Comparison of ENCODE assay signal across 11 mouse cellular contexts in genomic region chr16:89954525-89954924, GRCm38 (mm10).
DNase-seq lines count a peak whose midpoint lies in the region; ATAC-seq and TF ChIP-seq lines count a peak whose summit lies in the region.
"Had no signal": no experiment of that assay in that cellular context is flagged by ENCODE, and none has a peak within 500 bp of the region (broad histone marks: within the 10 kb centered on the region; RNA-seq: fewer than 3 reads in every experiment).

No protein-coding gene starts in this region.

- H3K36me3 ChIP-seq in hindbrain, embryonic 11.5 days (ENCODE audit: control insufficient read depth, insufficient read depth, low read length): no peaks in the 10 kb centered on the region
- H3K36me3 ChIP-seq in hindbrain, postnatal 0 days (ENCODE audit: insufficient read depth, low read length): no peaks in the 10 kb centered on the region
- no peaks in the 10 kb centered on the region for H3K36me3 ChIP-seq in intestine, embryonic 15.5 days
- peaks cover 28% of the 10 kb centered on the region for H3K36me3 ChIP-seq in limb, embryonic 10.5 days
- no peaks in the 10 kb centered on the region for H3K36me3 ChIP-seq in stomach, embryonic 15.5 days
- peaks cover 7% of the 10 kb centered on the region; the same call in 1 of the 2 replicates for H3K36me3 ChIP-seq in midbrain, embryonic 13.5 days

- no peak for TF ChIP-seq CTCF in hindbrain, postnatal 0 days (IDR thresholded peaks at IDR 0.05; ENCODE audit: low read depth)

- H3K4me3 ChIP-seq in hindbrain, embryonic 11.5 days (ENCODE audit: low read depth, low read length): no peak overlapping the region
- no peak overlapping the region for H3K4me3 ChIP-seq in hindbrain, postnatal 0 days (ENCODE audit: low read length)
- no peak overlapping the region for H3K4me3 ChIP-seq in intestine, embryonic 15.5 days (replicated peaks)
- no peak overlapping the region for H3K4me3 ChIP-seq in limb, embryonic 10.5 days
- H3K4me3 ChIP-seq in stomach, embryonic 15.5 days (replicated peaks): no peak overlapping the region
- no peak overlapping the region for H3K4me3 ChIP-seq in midbrain, embryonic 13.5 days (replicated peaks)

- H3K27me3 ChIP-seq in hindbrain, embryonic 11.5 days (ENCODE audit: control insufficient read depth, insufficient read depth, low read length): no peaks in the 10 kb centered on the region
- H3K27me3 ChIP-seq in hindbrain, postnatal 0 days (ENCODE audit: insufficient read depth, low read length): no peaks in the 10 kb centered on the region
- H3K27me3 ChIP-seq in intestine, embryonic 15.5 days (replicated peaks): no peaks in the 10 kb centered on the region
- no peaks in the 10 kb centered on the region for H3K27me3 ChIP-seq in limb, embryonic 10.5 days (ENCODE audit: low read depth, poor library complexity, severe bottlenecking)
- H3K27me3 ChIP-seq in stomach, embryonic 15.5 days (replicated peaks): no peaks in the 10 kb centered on the region
- H3K27me3 ChIP-seq in midbrain, embryonic 13.5 days: no peaks in the 10 kb centered on the region

- 60% methylated on average over 8 of the region's 8 CpGs for WGBS in hindbrain, embryonic 11.5 days
- WGBS in hindbrain, postnatal 0 days: 69% methylated on average over 8 of the region's 8 CpGs
- 51% methylated on average over 8 of the region's 8 CpGs for WGBS in intestine, embryonic 15.5 days
- 57% methylated on average over 8 of the region's 8 CpGs for WGBS in limb, embryonic 10.5 days
- 59% methylated on average over 8 of the region's 8 CpGs for WGBS in stomach, embryonic 15.5 days
- WGBS in midbrain, embryonic 13.5 days: 69% methylated on average over 8 of the region's 8 CpGs

- H3K9ac ChIP-seq in hindbrain, embryonic 11.5 days (ENCODE audit: low read depth, low read length): no peak overlapping the region
- H3K9ac ChIP-seq in hindbrain, postnatal 0 days (replicated peaks; ENCODE audit: low read length): no peak overlapping the region
- no peak overlapping the region for H3K9ac ChIP-seq in intestine, embryonic 15.5 days
- H3K9ac ChIP-seq in stomach, embryonic 15.5 days: no peak overlapping the region
- no peak overlapping the region for H3K9ac ChIP-seq in midbrain, embryonic 13.5 days (replicated peaks)

- H3K4me2 ChIP-seq in hindbrain, embryonic 11.5 days (replicated peaks; ENCODE audit: low read depth, low read length): no peak overlapping the region
- H3K4me2 ChIP-seq in hindbrain, postnatal 0 days (ENCODE audit: low read depth, low read length): no peak overlapping the region
- peak overlapping the region; percentile 25 for H3K4me2 ChIP-seq in intestine, embryonic 15.5 days (replicated peaks)
- H3K4me2 ChIP-seq in stomach, embryonic 15.5 days: 0 out of 2 replicates have a peak overlapping the region, but pooled peaks have one; percentile 16
- no peak overlapping the region for H3K4me2 ChIP-seq in midbrain, embryonic 13.5 days (replicated peaks)
- H3K4me2 ChIP-seq: midbrain, embryonic 11.5 days had no signal

- intact Hi-C loops in left cerebral cortex, postnatal 10 days (cut with DNase I): no loop called here

- no peak for DNase-seq in hindbrain, embryonic 11.5 days (ENCODE audit: low spot score)
- no peak for DNase-seq in hindbrain, postnatal 0 days (ENCODE audit: low spot score)
- DNase-seq in limb, embryonic 10.5 days (ENCODE audit: low spot score): no peak
- no peak for DNase-seq in left cerebral cortex, postnatal 10 days (ENCODE audit: extremely low spot score in 1 of 2, low spot score in 2 of 2)
- DNase-seq: heart, postnatal 10 days; liver had no signal

- no peak overlapping the region for H3K27ac ChIP-seq in hindbrain, embryonic 11.5 days (ENCODE audit: low read depth, low read length)
- no peak overlapping the region for H3K27ac ChIP-seq in hindbrain, postnatal 0 days
- peak overlapping the region; percentile 15; the same call in 1 of the 2 replicates for H3K27ac ChIP-seq in intestine, embryonic 15.5 days
- peak overlapping the region; percentile 39; the same call in 1 of the 2 replicates for H3K27ac ChIP-seq in limb, embryonic 10.5 days
- peak overlapping the region; percentile 71 for H3K27ac ChIP-seq in stomach, embryonic 15.5 days
- H3K27ac ChIP-seq in midbrain, embryonic 13.5 days: no peak overlapping the region

- H3K9me3 ChIP-seq in hindbrain, embryonic 11.5 days (ENCODE audit: control insufficient read depth, low read length): no peaks in the 10 kb centered on the region
- H3K9me3 ChIP-seq in hindbrain, postnatal 0 days (ENCODE audit: low read length): no peaks in the 10 kb centered on the region
- no peaks in the 10 kb centered on the region for H3K9me3 ChIP-seq in intestine, embryonic 15.5 days
- no peaks in the 10 kb centered on the region for H3K9me3 ChIP-seq in limb, embryonic 10.5 days (replicated peaks)
- H3K9me3 ChIP-seq in stomach, embryonic 15.5 days: no peaks in the 10 kb centered on the region
- H3K9me3 ChIP-seq in midbrain, embryonic 13.5 days: no peaks in the 10 kb centered on the region

- H3K4me1 ChIP-seq in hindbrain, embryonic 11.5 days (replicated peaks; ENCODE audit: control insufficient read depth, insufficient read depth, low read length): no peaks in the 10 kb centered on the region; the same call in 1 of the 2 replicates
- no peaks in the 10 kb centered on the region for H3K4me1 ChIP-seq in hindbrain, postnatal 0 days (ENCODE audit: insufficient read depth, low read length)
- H3K4me1 ChIP-seq in intestine, embryonic 15.5 days (replicated peaks): peaks cover 20% of the 10 kb centered on the region; the same call in 1 of the 2 replicates
- peaks cover 48% of the 10 kb centered on the region for H3K4me1 ChIP-seq in limb, embryonic 10.5 days
- H3K4me1 ChIP-seq in stomach, embryonic 15.5 days: 0 out of 2 replicates have a peak, but pooled peaks cover 20% of the 10 kb centered on the region
- H3K4me1 ChIP-seq in midbrain, embryonic 13.5 days (replicated peaks): peaks cover 10% of the 10 kb centered on the region

- ATAC-seq in hindbrain, embryonic 11.5 days (ENCODE audit: low FRiP score): peak; percentile 13; the same call in 1 of the 2 replicates
- no peak for ATAC-seq in hindbrain, postnatal 0 days
- ATAC-seq in intestine, embryonic 15.5 days: peak; percentile 91
- peak; percentile 76 for ATAC-seq in stomach, embryonic 15.5 days (ENCODE audit: insufficient read depth, low FRiP score, low read depth)
- ATAC-seq in midbrain, embryonic 13.5 days: no peak
- no peak for ATAC-seq in erythroid progenitor cell, adult 5-6 weeks (replicated peaks; ENCODE audit: low FRiP score, poor library complexity, severe bottlenecking)

Comparison
In these comparisons a context has a peak if more than half of its experiments do, and no peak if none do; other contexts are left out.
1. ATAC-seq: peak in hindbrain, embryonic 11.5 days (single experiment), intestine, embryonic 15.5 days (single experiment) and stomach, embryonic 15.5 days (single experiment); none in hindbrain, postnatal 0 days (single experiment), midbrain, embryonic 13.5 days (single experiment) and erythroid progenitor cell, adult 5-6 weeks (single experiment).
2. H3K27ac ChIP-seq: peak in intestine, embryonic 15.5 days (single experiment), limb, embryonic 10.5 days (single experiment) and stomach, embryonic 15.5 days (single experiment); none in hindbrain, embryonic 11.5 days (single experiment), hindbrain, postnatal 0 days (single experiment) and midbrain, embryonic 13.5 days (single experiment).
3. H3K4me2 ChIP-seq: peak in intestine, embryonic 15.5 days (single experiment) and stomach, embryonic 15.5 days (single experiment); none in hindbrain, embryonic 11.5 days (single experiment), hindbrain, postnatal 0 days (single experiment) and midbrain, embryonic 13.5 days (single experiment).